Mouse (Mus musculus) lung, embryonic 16.5 days (tissue): ENCODE measurements around the gene Wwox. TPM values are rescaled to one million over a fixed set of nuclear protein-coding genes. Genes with fewer than 3 reads are reported as not detected.

Experiments used
- ATAC-seq: fragments of 200-750 bp; cut with Nextera tagmentation; 2 replicates; pipeline ENCODE4 v1.8.0; 2017; ENCODE audit warnings: low read depth, mild to moderate bottlenecking, moderate library complexity
- H3K27ac ChIP-seq: fragments of 300-500 bp; sonication (generic); 2 replicates; pipeline ENCODE4 v1.5.1; 2014; ENCODE audit warnings: mild to moderate bottlenecking, control low read depth, low read length
- H3K27me3 ChIP-seq: fragments of 300-500 bp; sonication (generic); 2 replicates; pipeline ENCODE4 v1.6.1; 2014; ENCODE audit warnings: low read depth, low read length, mixed read lengths; ENCODE audit not compliant: control insufficient read depth, insufficient read depth
- H3K36me3 ChIP-seq: fragments of 300-500 bp; sonication (generic); 2 replicates; pipeline ENCODE4 v1.6.1; 2014; ENCODE audit warnings: low read length; ENCODE audit not compliant: control insufficient read depth, insufficient read depth
- H3K4me1 ChIP-seq: fragments of 300-500 bp; sonication (generic); replicated peaks from 2 replicates; pipeline ENCODE4 v1.6.1; 2014; ENCODE audit warnings: low read length, mixed read lengths; ENCODE audit not compliant: control insufficient read depth, insufficient read depth
- H3K4me2 ChIP-seq: fragments of 300-500 bp; sonication (generic); 2 replicates; pipeline ENCODE4 v1.6.1; 2014; ENCODE audit warnings: low read depth, low read length, control low read depth
- H3K4me3 ChIP-seq: fragments of 300-500 bp; sonication (generic); 2 replicates; pipeline ENCODE4 v1.5.1; 2014; ENCODE audit warnings: mild to moderate bottlenecking, low read length, control low read depth
- H3K9ac ChIP-seq: fragments of 300-500 bp; sonication (generic); 2 replicates; pipeline ENCODE4 v1.6.1; 2014; ENCODE audit warnings: low read length, control low read depth
- H3K9me3 ChIP-seq: fragments of 300-500 bp; sonication (generic); 2 replicates; pipeline ENCODE4 v1.6.1; 2016; ENCODE audit warnings: low read length; ENCODE audit not compliant: control insufficient read depth
- WGBS: fragments of 180-500 bp; shearing (Covaris S2); extraction: QIAGEN DNeasy Blood & Tissue Kit; methylation state at CpG from one replicate; pipeline ENCODE4 v1.1.7; 2014; 5-methylcytosine and 5-hydroxymethylcytosine counted together
- polyA plus RNA-seq: library from polyadenylated mRNA; unstranded; fragments of >200 nt; fragmentation: Nextera tagmentation; extraction: Ambion mirVana; gene quantifications from 2 replicates; pipeline ENCODE4 v1.2.1, GENCODE M21; 2015

Wwox gene
- polyA plus RNA-seq, 1 experiment from 2014 or later = 20.2 TPM

DNA sequence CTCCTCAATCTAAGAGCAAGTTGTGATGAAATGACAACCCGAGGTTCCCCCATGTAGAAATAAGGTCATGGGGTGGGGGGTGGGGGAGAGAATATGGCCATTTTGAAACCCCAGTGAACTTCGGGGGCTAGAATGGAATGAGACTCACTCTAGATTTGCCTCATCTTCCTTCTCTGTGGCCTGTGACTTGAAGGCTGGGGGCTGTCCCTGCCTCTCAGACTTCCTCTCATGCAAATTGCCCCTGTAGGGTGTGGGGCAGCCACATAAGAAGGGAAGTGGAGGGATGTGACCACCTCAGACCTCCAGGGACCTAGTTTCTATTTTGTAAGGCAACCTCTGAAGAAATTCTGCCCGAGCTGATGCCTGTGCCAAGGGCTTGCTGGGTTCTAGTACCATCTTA, 958.5 kb downstream of the Wwox start:
- Histone ChIP-seq H3K36me3 (no peaks in the 10 kb centered on the region), H3K4me3 (no peak overlapping the region), H3K27me3 (no peaks in the 10 kb centered on the region), H3K27ac (no peak overlapping the region), H3K9ac (no peak overlapping the region), H3K4me2 (no peak overlapping the region), H3K9me3 (no peaks in the 10 kb centered on the region), H3K4me1 (no peaks in the 10 kb centered on the region)
- 83% methylated on average over 3 of the region's 3 CpGs for WGBS
- no peak for ATAC-seq

DNA sequence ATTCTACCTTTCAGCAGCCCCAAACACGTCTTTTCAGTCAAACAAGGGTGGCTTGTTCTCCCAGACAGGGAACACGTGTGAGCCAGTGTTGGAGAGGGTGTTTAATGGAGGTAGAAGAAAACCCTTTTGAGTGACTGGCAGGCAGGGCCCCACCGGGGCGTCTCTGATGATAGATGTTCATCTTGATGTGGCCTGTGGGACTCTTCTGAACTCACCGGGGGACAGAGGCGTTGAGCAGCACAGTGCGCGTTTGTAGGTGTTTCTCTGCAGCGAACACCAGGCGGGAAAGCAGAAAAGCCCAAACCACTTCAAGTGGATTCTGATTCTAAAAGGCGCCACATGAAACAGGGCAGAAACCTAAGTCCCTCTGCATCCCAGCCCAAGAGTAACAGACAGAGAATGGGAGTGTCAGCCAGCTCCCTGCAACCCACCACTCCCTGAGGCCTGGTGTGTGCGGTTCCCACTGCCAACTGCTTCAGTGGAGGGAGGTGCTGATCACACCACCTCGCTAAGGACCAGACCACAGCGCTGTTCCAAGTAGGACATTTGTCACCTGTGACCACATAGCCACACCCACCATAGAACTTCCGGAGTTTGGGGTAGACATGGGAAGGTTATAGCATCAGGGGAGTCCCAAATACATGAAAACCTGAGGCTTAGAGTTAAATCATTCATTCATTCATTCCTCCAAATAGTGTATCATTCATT, 960.7 kb downstream of the Wwox start:
- no peak overlapping the region for H3K27ac ChIP-seq
- WGBS = 58% methylated on average over 15 of the region's 15 CpGs
- H3K4me1 ChIP-seq = no peaks in the 10 kb centered on the region
- no peak overlapping the region for H3K4me2 ChIP-seq
- ATAC-seq = no peak
- H3K9ac ChIP-seq = no peak overlapping the region
- no peaks in the 10 kb centered on the region for H3K36me3 ChIP-seq
- H3K9me3 ChIP-seq = no peaks in the 10 kb centered on the region
- H3K4me3 ChIP-seq = no peak overlapping the region
- H3K27me3 ChIP-seq = no peaks in the 10 kb centered on the region

Other genes with a start within 250 kb of the Wwox start
- 0.94 and 1.0 TPM in 2 replicates for gene Vat1l, start 234.0 kb upstream of the Wwox start, polyA plus RNA-seq
- 0.38 and 0.92 TPM in 2 replicates for gene Clec3a, start 21.6 kb upstream of the Wwox start, polyA plus RNA-seq